Mouse (Mus musculus): Measurements from ENCODE around the gene Mettl27.

DNA sequence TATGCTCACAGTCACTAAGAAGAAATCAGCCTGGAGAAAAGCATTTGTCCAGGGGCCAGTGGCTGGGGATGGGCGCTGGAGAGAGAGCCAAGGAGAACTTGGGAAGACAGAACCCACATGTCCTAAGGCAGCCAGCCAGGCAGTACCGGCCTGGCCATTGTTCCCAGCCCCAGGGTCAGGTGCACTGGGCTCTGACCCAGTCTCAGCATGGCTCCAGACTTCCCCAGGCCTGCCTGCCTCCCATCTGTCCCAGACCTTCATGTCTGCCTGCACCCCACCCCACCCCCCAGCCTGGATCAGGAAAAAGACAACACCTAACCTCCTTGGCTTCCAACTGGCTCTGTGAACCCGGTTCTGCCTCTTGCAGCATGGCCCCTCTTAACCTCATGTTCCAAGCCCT is 49.1 kb upstream of the Mettl27 start:
- TF ChIP-seq CTCF (IDR thresholded peaks at IDR 0.05; ENCODE audit: insufficient read depth, low read length) (no peak), POLR2A (IDR thresholded peaks at IDR 0.05; ENCODE audit: borderline replicate concordance, extremely low read depth, low read depth, low read length) (no peak)
